Mouse (Mus musculus): ENCODE data around the gene Olfr1110. TPM values are rescaled to one million over a fixed set of nuclear protein-coding genes. Genes with fewer than 3 reads are reported as not detected.
"Not testable (repeated sequence)": the region's sequence is repeated elsewhere in the genome, so short reads cannot be mapped to it uniquely, and the experiment has no call there.

Olfr1110 gene
- not detected for total RNA-seq (2021)
- long read RNA-seq, experiment 1, result 0 reads
- long read RNA-seq, experiment 2, result 0 reads

GRCm38 (mm10) chr2:87140200-87140599 is at the start of gene Olfr1110:
TSS of gene Olfr1110 (minus strand) at chr2:87140300.
- intact Hi-C loops (cut with DNase I; ENCODE audit: low total_unique reads), result no loop called here
- DNase-seq, result no peak

- DNase-seq, result no peak
- intact Hi-C loops (cut with DNase I; ENCODE audit: low total_unique reads), result no loop called here
These were observed 47.4 kb upstream of the Olfr1110 start, which contains the start of gene Olfr1112 for GRCm38 (mm10) chr2:87187498-87187897. TSS of gene Olfr1112 (plus strand) at chr2:87187798.

GRCm38 (mm10) chr2:87167731-87168130 is 27.6 kb upstream of the Olfr1110 start:
- intact Hi-C loops (cut with DNase I; ENCODE audit: low total_unique reads); DNase-seq: not testable (repeated sequence)

- no peak for DNase-seq
- intact Hi-C loops (cut with DNase I; ENCODE audit: low total_unique reads), result no loop called here
These were observed 12.4 kb upstream of the Olfr1110 start, which contains the start of gene Olfr1111 for GRCm38 (mm10) chr2:87152524-87152923. TSS of gene Olfr1111 (minus strand) at chr2:87152624.

- intact Hi-C loops (cut with DNase I; ENCODE audit: low total_unique reads), result no loop called here
- no peak for DNase-seq
These were observed 25.6 kb downstream of the Olfr1110 start, which contains the start of gene Olfr259 for GRCm38 (mm10) chr2:87114467-87114866. TSS of gene Olfr259 (minus strand) at chr2:87114567.

GRCm38 (mm10) chr2:87095908-87096307 is 44.2 kb downstream of the Olfr1110 start, which contains the start of gene Olfr1109:
TSS of gene Olfr1109 (minus strand) at chr2:87096008.
- no peak for DNase-seq
- intact Hi-C loops (cut with DNase I; ENCODE audit: low total_unique reads), result no loop called here

Other genes starting within 250 kb of the Olfr1110 start
- gene Olfr1097, start 248.1 kb downstream of the Olfr1110 start, total RNA-seq (2021), result not detected
- not detected for gene Olfr1098, start 215.8 kb downstream of the Olfr1110 start, total RNA-seq (2021)
- gene Olfr1099, start 179.6 kb downstream of the Olfr1110 start, total RNA-seq (2021), result not detected
- not detected for gene Olfr1100, start 160.3 kb downstream of the Olfr1110 start, total RNA-seq (2021)
- gene Olfr1101, start 149.1 kb downstream of the Olfr1110 start, total RNA-seq (2021), result not detected
- not detected for gene Olfr1102, start 141.9 kb downstream of the Olfr1110 start, total RNA-seq (2021)
- gene Olfr1104, start 113.2 kb downstream of the Olfr1110 start, total RNA-seq (2021), result not detected
- not detected for gene Olfr1105, start 103.8 kb downstream of the Olfr1110 start, total RNA-seq (2021)
- not detected for gene Olfr1106, start 88.0 kb downstream of the Olfr1110 start, total RNA-seq (2021)
- gene Olfr1107, start 64.5 kb downstream of the Olfr1110 start, total RNA-seq (2021), result not detected
- gene Olfr1109, start 44.3 kb downstream of the Olfr1110 start, total RNA-seq (2021), result not detected
- gene Olfr259, start 25.7 kb downstream of the Olfr1110 start, total RNA-seq (2021), result not detected
- not detected for gene Olfr1111, start 12.3 kb upstream of the Olfr1110 start, total RNA-seq (2021)
- gene Olfr1112, start 47.5 kb upstream of the Olfr1110 start, total RNA-seq (2021), result not detected
- gene Olfr1113, start 68.7 kb upstream of the Olfr1110 start, total RNA-seq (2021), result not detected
- gene Olfr1115, start 107.7 kb upstream of the Olfr1110 start, total RNA-seq (2021), result not detected
- not detected for gene Olfr1116, start 127.2 kb upstream of the Olfr1110 start, total RNA-seq (2021)
- not detected for gene Olfr1118, start 167.3 kb upstream of the Olfr1110 start, total RNA-seq (2021)
- gene Olfr1120, start 214.5 kb upstream of the Olfr1110 start, total RNA-seq (2021), result not detected
- not detected for gene Olfr1121, start 229.6 kb upstream of the Olfr1110 start, total RNA-seq (2021)
- not detected for gene Olfr1122, start 245.5 kb upstream of the Olfr1110 start, total RNA-seq (2021)

Data from gastrocnemius, postnatal 14 days (tissue).